Mouse (Mus musculus) megakaryocyte, adult 5-6 weeks (primary cell): Measurements from ENCODE around the gene Txndc12. TPM values are rescaled to one million over a fixed set of nuclear protein-coding genes. Genes with fewer than 3 reads are reported as not detected.

Experiments
- ATAC-seq: 2 replicates; pipeline ENCODE4 v1.8.0; 2016; ENCODE audit warnings: mild to moderate bottlenecking, inconsistent platforms; ENCODE audit not compliant: poor library complexity, severe bottlenecking
- total RNA-seq, 2 experiments: library from RNA; stranded (forward) in 1 of 2; stranded (reverse) in 1 of 2; fragments of 153-499, 151-499 nt in 1 of 2; fragments of 221-1000, 200-1000 nt in 1 of 2; gene quantifications; 2 replicates each; pipeline versions ENCODE4 v1.2.3 to v1.2.4; 2015 to 2017

Txndc12 gene
- total RNA-seq (2015) (48.6 and 56.1 TPM in 2 replicates), total RNA-seq (2017) (66.5 and 66.7 TPM in 2 replicates)

DNA sequence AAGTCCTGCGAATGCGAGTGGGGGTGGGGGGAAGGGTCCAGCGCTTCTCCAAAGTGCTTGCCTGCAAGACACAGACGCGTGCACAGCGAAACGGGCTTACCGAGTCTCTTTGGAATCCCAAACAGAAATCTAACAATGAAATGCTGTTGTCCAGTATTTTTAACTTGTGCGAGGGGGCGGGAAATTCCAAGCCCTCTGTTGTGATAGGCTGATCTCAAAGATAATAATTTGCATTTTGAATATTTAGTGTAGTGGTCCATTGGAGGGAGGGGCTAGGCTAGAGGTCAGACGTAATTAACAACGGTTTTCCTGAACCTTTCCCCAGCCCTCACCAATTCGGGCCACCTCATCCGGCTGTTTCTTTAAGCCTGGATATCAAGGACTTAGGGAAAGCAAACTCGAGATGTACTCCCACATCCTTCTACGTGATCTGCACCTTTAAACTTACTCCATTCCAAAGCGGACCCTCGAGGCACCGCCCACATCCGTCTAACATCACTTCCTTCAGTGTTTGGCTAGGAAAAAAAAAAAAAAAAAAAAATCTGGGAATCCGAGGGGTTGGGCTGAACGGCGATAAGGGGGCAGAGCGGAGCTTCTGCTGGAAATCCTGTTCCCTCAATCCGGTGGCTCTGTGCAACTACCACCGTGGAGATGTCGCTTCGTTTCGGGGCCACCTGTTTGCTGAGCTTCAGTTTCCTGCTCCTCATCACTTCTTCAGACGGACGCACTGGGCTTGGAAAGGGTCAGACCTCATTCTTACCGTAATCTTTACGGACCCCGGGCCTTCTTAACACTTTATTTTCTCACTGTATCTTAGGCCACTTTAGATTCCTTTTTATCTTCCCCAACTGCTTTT, at the start of gene Txndc12:
Gene Txndc12, plus strand, starts transcription at position 487 of the 856 bp plus-strand sequence.
- ATAC-seq = peak; percentile 54

DNA sequence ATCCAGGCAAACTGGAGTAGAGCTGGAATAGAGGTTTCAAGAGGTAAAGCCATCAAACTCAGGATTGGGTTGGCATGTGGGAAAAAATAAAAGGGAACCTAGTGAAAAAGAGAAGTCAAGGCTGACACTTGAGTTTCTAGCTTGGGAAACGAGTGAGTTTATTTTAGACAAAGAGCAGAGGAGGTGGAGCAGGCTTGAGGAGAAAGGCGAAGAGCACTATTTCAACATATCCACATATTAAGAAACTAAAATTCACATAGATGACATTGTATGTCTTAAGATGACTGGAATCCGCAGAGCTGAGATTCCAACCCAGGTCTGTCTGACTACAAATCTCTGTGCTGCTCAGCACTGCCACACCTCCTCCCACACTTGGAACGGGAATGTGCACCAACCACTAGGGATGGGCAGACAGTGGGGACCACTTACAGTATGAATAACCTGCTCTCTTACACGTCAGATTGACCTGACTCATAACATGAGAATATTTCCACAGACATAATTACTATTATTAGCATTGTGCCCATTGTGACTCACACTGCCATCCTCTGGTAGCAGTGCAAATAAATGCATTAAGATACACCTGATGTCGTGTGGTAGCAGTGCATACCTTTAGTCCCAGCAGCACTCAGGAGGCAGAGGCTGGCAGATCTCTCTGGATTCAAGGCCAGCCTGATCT, 45.0 kb upstream of the Txndc12 start:
- peak; percentile 86 for ATAC-seq

DNA sequence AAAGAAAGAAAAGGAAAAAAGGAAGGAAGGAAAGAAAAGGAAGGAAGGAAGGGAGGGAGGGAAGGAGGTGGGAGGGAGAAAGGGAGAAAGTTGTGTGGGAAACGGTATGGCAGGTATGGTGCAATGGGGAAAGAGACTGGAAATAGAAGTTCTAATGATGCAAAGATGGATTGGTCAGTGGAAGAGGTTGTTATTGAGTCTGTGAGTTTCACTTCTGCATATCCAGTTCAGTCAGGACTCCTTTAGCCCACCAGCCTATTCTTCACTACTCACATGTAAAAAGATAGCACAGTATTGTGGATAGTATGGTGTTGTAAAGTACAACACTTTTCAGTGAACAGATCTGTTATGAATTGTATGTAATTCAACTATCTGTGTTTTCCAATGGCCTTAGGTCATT, 43.9 kb upstream of the Txndc12 start:
- peak; percentile 72 for ATAC-seq

DNA sequence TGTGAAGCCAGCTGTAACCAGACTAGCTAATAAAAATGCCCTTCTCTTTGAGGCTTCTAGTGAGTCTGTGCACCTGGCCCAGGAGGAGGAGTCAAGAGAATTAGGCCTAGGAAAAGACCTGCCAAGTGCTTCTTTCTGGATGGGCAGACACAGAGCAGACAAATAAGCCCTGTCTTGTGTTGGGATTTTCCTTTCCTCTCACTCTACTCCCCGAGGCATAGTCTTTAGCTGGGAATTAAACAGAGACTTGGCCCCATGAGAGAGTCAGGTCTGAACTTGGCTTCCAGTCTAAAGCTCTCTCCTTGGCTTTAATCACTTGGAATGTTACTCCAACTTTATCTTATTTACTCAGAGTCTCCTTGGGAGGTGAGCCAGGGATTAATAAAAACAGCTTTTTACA, 40.5 kb upstream of the Txndc12 start:
- no peak for ATAC-seq

DNA sequence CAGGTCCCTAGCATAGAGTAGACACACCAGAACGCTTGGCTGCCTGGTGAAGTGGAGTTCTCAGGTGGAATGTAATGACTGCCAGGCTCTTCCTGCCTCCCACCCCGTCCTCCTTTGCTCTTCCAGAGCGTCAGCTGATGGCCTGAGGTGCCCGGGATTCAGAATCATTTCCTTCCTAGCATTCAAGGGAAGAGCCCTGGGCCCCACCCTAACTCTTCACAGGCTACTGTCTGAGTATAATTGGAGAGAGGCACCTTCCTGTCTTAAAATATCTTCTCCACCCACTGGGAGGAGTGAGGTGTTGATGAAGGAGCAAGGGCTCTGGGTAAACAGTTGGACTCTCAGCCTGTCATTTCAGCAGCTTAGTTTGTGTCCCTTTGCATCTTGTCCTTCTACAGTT, 37.7 kb upstream of the Txndc12 start:
- ATAC-seq = no peak

DNA sequence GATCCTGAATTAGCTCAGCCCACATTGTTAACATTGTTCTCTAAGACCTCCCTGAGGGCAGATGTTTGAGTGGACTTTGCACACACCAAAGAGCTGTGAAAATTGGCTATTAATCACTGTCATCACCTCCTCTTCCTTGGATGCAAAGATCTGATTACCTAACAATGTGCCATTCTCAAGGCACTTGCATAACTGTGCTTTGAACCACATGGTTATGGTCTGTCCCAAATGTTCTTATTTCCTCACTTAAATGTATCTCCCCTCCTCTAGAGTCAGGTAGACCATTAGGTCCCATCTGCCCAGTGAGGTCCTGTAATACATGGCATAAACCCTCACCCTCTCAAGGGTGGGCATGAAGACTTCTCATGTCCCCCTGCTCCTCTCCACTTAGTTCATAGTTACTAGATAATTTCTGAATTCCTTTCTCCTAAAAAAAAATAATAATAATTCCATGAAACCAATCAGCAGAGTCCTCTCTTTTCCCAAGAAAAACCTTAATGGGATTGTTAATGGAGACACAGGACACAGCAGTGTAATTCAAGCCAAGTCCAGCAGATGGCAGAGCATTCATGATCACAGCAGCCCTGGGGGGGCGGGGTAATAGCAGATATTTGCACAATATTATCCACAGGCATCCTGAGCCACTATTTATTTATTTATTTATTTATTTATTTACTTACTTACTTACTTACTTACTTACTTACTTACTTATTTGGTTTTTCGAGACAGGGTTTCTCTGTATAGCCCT, 36.1 kb upstream of the Txndc12 start:
- peak; percentile 82 for ATAC-seq

DNA sequence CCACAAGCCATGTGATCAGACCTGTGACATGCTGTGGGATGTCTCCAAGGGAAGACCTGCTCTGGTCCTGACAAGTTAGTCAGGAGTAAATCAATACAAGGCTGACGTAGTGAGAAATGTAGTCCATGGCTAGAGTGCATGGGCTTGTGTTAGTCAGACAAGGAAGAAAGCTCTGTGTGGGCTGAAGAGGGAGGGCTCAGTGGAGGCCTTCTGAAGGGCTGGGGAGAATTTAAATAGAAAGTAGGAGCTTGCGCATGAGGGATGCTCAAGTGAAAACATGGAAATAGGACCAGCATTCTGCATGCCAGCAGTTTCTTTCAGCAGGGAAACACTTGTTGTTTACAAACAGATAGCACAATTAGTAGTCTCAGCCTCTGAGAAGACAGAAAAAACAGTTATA, 30.9 kb upstream of the Txndc12 start:
- ATAC-seq = no peak

DNA sequence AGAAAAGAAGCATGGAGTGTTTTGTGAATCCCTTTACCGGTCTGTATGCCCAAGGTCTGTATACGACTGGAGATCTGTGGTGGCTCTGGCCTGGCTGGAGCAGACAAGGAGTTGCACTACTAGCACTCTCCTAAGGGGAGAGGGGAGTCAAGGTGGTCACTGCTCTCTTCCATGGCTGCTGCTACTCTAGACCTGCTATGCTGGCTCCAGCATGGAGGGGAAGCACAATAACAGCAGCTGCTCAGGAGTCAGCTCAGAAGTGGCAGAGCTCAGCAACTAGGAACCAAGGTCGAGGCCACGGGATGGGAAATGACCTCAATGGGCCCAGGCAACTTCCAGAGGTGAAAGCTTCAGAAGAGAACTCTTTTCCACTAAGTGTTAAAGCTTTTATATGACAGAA, 23.3 kb upstream of the Txndc12 start:
- ATAC-seq = no peak

DNA sequence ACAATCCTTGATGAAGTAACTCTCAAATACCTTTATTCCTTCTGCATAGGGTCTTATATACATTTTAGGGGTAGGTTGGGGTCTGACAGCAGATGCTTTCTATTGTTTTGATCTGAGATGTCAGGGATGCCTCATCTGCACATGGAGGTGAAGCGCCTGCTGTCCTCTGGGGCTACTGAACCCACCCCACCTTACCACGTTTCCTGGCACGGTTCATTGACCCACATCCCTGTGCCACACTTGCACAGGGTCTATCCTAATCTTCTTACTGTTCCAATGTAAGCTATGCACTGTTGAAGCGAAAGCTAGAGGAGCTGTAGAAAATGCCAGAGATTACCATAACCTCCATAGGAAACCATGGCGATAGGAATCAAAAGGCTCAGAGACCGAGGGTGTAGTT, 22.9 kb upstream of the Txndc12 start:
- no peak for ATAC-seq

DNA sequence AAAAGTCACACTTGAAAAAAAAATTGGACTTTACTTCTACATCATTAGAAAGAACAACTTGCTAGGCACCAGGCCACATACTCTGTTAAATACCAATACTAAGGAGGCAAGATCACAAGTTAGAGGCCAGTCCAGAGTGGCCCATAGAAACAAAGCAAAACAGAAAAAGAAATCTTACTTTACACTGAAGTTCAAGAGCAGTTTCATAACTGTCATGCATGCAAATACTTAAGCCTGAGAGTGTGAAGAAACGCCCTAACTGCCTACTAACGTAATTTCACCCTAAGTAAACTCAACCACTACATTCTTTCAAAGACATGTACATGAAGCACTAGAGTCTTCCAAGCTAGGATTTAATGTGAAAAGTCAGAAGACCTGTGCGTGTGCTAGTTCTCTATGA, 8.7 kb upstream of the Txndc12 start:
- no peak for ATAC-seq

DNA sequence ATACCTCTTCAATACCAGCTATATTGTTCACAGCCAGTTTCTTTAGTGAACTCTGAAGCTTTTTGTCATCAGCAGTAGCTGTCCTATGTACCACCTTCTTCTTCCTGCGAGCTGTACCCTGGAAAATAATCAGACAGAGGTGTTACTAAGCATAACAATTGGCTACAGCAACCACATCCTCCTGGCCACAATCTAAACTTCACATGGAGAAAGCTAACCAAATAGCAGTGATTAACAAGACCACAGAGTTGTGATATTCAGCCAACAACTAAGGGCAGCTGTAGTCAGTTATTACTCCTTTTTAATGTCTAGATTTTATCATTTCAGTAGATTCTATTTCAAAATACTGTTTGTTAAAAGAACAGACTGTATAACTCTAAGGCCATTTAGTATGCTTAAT, 8.3 kb upstream of the Txndc12 start:
- no peak for ATAC-seq

DNA sequence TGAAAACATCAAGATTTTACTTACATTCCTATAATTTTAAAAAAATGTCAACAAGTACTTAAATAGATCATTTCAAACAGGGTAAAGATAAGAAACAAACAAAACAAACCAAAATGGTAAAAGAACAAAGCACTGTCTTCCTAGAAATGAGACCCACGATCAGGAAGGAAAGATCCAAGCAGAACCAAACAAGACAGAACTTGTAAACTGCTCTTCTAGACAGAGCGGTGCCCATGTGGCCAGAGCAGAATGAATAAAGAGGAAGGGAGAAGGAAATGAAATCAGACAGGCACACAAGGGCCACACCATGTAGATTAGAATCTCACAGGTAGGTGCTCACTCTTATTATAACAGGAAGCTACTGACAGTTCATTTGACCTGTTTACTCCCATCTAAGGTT, 7.8 kb upstream of the Txndc12 start:
- ATAC-seq = no peak

DNA sequence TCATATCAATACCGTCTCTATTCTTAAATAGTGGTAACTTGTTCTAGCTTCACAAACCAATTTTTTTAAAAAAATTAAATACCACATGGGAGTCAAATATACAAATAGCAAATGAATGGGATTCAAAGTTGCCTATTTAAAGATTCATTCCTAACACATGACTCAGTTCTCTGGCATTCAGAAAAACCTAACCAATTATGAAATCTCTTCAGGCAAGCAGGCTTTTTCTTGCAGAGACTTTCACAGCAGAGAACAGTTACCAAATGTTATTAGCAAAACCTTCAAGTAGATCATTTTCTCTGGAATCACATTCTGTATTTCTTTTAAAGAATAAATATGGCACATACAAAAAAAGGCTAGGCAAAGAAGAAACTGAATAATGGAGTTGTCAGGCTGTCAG, 3.7 kb upstream of the Txndc12 start:
- ATAC-seq = no peak

DNA sequence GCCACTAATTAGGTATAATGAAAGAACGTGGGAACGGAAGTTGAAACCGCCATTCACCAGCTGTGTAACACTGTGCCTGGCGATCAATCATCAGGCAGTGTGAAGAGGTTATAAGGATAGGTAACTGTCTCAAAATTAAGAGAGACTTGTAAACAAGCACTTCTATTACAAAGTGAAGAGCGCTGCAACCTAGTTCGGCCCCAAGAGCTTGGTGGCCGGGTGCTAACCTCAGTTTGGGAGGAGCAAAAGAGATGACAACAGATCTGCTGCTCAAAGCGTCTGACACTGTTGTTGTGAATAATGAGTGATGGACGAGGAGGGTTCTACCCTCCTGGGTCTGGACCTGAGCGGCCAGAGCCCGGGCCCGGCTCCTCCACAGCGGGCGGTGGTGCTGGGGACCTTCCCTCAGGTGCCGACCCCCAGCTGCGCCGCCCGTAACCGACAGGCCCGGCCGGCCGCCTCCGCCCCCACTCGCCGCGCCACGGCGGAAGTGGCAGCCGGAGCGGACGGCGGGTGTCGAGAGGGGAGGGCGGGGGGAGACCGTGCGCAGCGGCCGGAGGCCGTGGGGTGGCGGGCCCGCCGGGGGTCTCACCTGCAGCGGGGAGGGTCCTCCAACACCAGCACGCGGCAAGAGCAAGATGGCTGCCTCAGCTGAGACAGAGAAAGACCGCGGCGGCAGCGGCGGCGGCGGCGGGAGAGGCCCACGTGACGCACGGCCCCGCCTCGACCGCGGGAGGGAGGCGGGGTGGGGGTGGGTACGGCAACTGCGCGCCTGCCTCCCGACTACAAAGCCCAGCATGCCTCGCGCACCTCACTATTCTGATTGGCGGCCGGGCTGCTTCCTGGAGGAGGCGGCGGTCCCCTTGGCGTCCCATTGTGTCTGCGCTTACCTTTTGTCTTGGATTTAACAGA, 1.2 kb upstream of the Txndc12 start, which contains the start of gene Btf3l4:
Gene Btf3l4, minus strand, starts transcription at position 699 of the 912 bp plus-strand sequence.
- peak; percentile 92 for ATAC-seq

DNA sequence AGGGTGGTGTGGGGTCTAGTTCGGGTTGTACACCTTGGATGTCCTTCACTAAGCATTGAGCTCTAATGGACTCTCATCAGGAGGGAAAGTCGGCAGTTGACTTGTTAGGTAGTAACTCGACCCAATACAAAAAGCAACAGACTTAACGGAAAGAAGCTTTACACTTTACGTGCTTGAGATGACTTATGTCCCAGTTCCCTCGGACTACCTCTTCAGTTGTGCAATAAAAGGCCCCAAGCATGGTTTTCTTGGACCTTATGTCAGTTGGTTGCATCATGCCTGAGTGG, 630 bp upstream of the Txndc12 start:
- peak; percentile 64; the same call in 1 of the 2 replicates for ATAC-seq

DNA sequence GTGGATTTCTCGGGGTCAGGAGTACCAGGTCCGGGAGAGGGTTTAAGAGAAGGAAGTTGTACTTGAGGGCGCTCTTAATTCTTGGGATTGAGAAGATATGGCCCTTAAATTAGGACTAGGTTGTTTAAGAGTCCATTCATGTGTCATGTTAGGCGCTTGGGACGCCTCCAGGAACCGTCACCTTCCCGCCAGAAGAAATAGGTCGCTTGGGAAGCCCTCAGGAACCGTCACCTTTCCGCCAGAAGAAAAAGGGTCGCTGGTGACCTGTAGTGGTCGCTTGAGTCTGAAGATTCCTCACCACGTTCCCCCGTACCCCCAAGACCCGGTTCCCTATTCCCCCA, 540 bp downstream of the Txndc12 start:
- no peak for ATAC-seq

DNA sequence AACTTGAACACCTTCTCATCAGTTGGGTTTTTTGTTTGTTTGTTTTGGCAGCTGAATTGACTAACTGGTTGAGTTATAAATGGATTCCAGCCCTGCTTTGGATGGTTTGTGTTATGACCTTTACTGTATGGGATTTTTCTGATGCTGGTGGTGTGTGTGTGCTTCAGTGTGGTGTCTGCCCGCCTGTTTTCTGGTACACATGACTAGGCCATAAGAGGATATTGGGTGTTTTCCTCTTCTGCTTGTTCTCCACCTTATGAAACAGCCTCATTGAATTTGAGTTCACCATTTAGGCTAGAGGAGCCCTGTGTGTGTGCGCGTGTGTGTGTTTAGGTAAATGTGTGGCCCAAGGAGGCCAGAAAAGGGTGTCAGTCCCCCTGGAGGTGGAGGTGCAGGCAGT, 1.1 kb downstream of the Txndc12 start:
- ATAC-seq = no peak

DNA sequence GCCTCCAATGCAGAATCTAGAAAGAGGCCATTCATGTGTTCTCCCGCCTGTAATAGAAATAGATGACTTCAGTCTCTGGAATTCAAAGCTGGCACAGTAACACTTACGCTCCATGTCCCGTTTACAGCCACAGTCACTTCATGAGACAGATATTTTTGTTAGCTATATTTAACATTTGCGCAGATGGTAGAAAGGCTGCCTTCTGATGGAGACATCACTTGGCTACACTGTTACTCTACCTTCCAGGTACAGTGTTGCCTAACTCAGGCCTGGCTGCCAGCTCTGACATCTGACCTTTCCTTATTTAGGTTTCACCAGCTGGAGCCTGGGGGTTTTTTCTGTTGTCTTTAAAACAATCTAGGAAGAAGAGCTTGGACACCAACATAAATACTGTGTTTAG, 3.6 kb downstream of the Txndc12 start:
- ATAC-seq = no peak

DNA sequence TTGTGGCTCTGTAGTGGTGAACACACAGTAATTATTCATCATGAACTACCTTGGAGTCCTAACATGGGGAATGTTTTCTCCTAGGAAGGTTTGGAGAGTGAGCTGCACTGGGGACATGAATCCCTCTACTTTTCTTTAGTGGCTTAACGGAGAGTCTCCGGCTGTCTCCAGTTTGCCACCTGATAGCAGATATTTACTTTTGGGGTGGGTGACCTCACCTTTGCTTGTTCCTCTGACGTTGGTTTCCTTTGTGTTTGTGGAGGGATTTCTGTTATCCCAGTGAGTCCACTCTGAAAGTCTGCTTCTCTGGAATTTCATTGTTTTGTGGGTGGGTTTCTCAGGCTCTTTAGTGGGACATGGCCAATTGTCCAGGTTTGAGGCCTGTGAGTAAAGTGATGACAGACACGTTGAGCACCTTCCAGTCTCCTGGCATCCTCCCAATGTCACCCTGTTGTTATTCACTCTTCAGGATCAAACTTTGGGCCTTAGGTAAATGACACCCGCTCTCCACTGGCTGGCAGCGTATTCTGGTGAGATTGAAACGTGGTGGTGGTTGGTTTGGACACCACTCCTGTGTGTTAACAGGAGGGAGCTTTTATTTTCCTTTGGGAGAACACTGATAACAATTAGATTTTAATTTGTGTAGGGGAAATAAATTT, 7.6 kb downstream of the Txndc12 start:
- ATAC-seq = no peak

DNA sequence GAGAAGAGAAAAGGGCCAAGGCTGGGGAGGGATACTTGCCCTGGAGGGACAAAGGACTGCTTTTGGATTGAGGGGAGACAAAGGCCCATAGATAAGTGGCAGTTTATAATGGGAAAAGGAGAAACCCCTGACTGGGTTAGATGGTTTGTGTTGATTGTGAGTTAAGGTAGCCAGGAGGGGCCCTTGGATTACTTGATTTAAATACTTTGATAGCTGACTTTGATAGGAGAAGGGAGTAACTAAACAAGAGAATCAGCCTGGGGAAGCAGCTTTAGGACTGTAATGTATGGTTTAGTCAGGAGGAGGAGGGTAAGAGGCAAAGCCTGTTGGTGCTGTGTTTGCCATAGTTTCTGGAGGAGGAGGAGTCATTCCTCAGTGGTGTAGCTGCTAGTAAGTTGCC, 8.9 kb downstream of the Txndc12 start:
- ATAC-seq = no peak
